Mouse (Mus musculus) neutrophil, adult 65 days (primary cell): ENCODE results near the gene Cdc16. TPM values are rescaled to one million over a fixed set of nuclear protein-coding genes. Genes with fewer than 3 reads are reported as not detected.

ENCODE experiments used
- total RNA-seq: library from RNA; stranded (reverse); gene quantifications from 2 replicates; pipeline ENCODE4 v1.2.4, GENCODE M21; 2023

Gene Cdc16
- total RNA-seq, result 27.2 and 33.9 TPM in 2 replicates

DNA sequence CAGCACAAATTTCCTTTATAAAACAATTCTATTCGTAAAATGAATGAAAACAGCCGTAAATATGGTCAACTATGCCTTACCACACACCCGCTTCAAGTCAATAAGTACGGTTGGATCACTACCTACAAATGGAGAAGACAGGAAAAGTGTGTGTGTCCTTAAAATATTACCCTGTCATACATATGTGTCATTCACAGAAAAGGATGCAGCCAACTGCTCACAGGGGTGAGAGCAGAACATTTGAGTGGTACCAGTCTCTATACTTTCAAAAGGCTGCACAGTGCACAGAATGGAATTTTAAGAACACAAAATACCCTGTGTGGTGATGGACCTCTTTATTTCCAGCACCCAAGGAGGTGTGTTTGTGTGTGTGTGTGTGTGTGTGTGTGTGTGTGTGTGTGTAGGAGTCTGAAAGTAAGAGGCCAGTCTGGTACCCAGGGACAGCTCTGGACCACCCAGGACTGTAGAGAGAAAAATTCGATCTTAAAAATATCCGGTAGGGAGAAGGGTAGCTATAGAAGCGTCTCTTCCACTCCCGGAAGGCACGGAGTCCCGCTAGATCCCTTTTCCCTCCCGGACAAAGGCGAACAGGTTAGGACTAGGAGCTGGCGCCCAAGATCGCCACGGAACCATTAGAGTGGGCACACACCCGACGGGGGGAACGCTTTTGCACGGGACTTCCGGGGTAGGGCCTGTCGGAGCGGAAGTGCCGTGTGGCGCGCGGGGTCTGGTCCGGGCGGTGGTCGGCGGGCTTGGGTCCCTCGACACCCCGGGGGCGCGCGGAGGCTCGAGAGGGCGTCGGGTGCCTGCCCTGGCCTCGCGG, at the start of gene Cdc16:
Cdc16 (plus strand) TSS at position 695 of the 823 bp plus-strand sequence.

DNA sequence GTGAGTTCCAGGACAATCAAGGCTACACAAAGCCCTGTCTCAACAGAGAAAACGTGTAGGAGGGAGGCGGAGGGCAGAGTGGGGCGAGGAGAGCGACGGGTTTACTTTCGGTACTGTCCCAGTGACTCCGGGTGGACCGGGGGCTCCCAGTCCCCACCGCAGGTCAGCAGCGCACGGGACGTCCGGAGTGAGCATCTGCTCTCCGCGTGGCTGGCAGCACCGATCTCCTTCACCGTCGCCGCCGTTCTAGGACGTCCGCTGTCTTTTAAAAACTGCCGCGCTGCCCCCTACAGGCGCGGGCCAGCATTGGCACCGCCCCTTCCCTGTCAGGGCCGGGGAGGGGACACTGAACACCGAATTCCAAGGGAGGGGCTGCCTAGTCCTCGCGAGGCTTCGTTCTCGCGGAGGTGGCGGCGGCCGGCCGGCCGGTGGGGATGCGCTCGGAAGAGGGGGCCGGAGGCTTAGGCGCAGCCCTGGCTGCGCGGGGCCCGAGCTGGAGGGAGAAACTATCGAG, 27.8 kb downstream of the Cdc16 start, which contains the start of gene Upf3a:
Upf3a (plus strand) TSS at position 366 of the 514 bp plus-strand sequence.

Other genes starting within 250 kb of the Cdc16 start
- gene 1700029H14Rik, start 195.2 kb upstream of the Cdc16 start, total RNA-seq, result 2.4 and 5.1 TPM in 2 replicates
- gene Rasa3, start 80.1 kb upstream of the Cdc16 start, total RNA-seq, result 146 TPM in 2 replicates
- not detected in 2 replicates for gene Cfap97d2, start 51.8 kb upstream of the Cdc16 start, total RNA-seq
- 18.7 and 28.6 TPM in 2 replicates for gene Upf3a, start 27.9 kb downstream of the Cdc16 start, total RNA-seq
- not detected in 2 replicates for gene AF366264, start 80.7 kb downstream of the Cdc16 start, total RNA-seq
- gene Champ1, start 112.0 kb downstream of the Cdc16 start, total RNA-seq, result 10.0 and 10.8 TPM in 2 replicates
- gene Coprs, start 132.6 kb downstream of the Cdc16 start, total RNA-seq, result 0.77 and 0.82 TPM in 2 replicates